Mouse (Mus musculus): ENCODE results near the gene Ocln. TPM values are rescaled to one million over a fixed set of nuclear protein-coding genes. Genes with fewer than 3 reads are reported as not detected.

Gene Ocln
- polyA plus RNA-seq, 1 experiment = not detected

DNA sequence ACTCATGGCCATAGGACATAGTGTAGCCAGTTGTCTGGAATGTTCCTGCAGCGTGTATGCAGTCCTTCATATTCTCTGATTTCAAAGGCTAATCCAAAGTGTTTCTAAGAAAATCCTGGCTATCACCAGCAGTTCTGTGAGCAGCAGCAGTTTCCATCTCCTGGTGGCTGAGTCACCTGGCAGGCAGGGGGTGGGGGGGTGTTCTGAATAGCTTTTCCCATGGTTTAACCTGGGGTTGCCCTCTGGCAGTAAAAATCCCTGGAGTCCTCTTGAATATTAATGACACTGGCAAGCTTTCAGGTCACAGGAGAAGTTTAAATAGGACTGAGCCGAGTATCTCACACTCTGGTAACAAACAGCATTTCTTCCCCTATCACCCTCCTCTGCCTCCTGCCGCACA is 29.2 kb upstream of the Ocln start:
- Histone ChIP-seq H3K9me3 (ENCODE audit: control insufficient read depth, low read length) (no peaks in the 10 kb centered on the region), H3K4me1 (ENCODE audit: control insufficient read depth) (no peaks in the 10 kb centered on the region), H3K36me3 (ENCODE audit: control insufficient read depth) (no peaks in the 10 kb centered on the region), H3K4me3 (replicated peaks) (no peak overlapping the region), H3K27me3 (ENCODE audit: control insufficient read depth) (no peaks in the 10 kb centered on the region)
- TF ChIP-seq TAL1 (IDR thresholded peaks at IDR 0.05; ENCODE audit: low read length) = no peak
- TF ChIP-seq GATA1 (IDR thresholded peaks at IDR 0.05; ENCODE audit: low read length) = no peak

- no peak overlapping the region for H3K4me3 ChIP-seq (replicated peaks)
- H3K27me3 ChIP-seq (ENCODE audit: control insufficient read depth) = no peaks in the 10 kb centered on the region
- no peaks in the 10 kb centered on the region for H3K4me1 ChIP-seq (ENCODE audit: control insufficient read depth)
- no peaks in the 10 kb centered on the region for H3K9me3 ChIP-seq (ENCODE audit: control insufficient read depth, low read length)
- no peaks in the 10 kb centered on the region for H3K36me3 ChIP-seq (ENCODE audit: control insufficient read depth)
- TF ChIP-seq GATA1 (IDR thresholded peaks at IDR 0.05; ENCODE audit: low read length) (no peak), TAL1 (IDR thresholded peaks at IDR 0.05; ENCODE audit: low read length) (no peak)
Observed at GRCm38 (mm10) chr13:100579951-100580350, 27.4 kb upstream of the Ocln start.

DNA sequence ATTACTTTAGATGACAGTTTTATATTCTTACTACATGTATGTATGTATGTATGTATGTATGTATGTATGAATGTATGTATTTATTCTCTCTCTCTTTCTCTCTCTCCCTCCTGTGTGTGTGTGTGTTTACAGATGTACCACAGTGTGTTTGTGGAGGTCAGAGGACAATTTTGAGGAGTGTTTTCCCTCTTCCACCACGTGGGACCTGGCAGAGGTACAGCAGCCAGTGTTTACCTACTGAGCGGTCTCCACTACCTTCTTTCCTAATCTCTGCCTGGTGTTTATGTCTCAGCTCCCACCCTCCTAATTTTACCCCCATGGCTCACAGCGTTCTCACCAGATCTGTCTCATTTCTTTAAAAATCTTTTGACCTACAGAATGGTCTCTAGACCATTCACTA is 26.7 kb upstream of the Ocln start:
- no peak for TF ChIP-seq GATA1 (IDR thresholded peaks at IDR 0.05; ENCODE audit: low read length)
- TF ChIP-seq TAL1 (IDR thresholded peaks at IDR 0.05; ENCODE audit: low read length) = no peak
- Histone ChIP-seq H3K36me3 (ENCODE audit: control insufficient read depth) (no peaks in the 10 kb centered on the region), H3K4me1 (ENCODE audit: control insufficient read depth) (no peaks in the 10 kb centered on the region), H3K9me3 (ENCODE audit: control insufficient read depth, low read length) (no peaks in the 10 kb centered on the region), H3K4me3 (replicated peaks) (no peak overlapping the region), H3K27me3 (ENCODE audit: control insufficient read depth) (no peaks in the 10 kb centered on the region)

DNA sequence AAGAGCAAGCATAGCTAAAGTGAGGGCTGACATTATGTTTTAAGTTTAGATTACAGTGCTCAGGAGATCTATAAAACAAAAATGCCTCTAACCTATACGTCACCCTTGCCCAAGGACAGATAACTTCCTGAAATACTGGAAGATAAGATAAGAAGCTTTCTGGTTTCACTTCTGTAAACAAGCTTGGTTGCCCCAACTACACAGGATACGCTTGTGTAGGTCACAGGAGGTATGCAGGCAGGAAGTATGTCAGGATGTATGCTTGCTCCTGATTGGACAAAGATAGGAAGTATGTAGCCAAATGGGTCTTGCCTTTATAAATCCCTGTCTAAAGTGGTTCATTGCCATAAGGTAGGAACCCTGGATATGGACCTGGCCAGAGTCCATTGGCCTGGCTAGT is 23.4 kb upstream of the Ocln start:
- H3K27me3 ChIP-seq (ENCODE audit: control insufficient read depth) = no peaks in the 10 kb centered on the region
- no peaks in the 10 kb centered on the region for H3K36me3 ChIP-seq (ENCODE audit: control insufficient read depth)
- H3K9me3 ChIP-seq (ENCODE audit: control insufficient read depth, low read length) = no peaks in the 10 kb centered on the region; the same call in 1 of the 2 replicates
- H3K4me1 ChIP-seq (ENCODE audit: control insufficient read depth) = no peaks in the 10 kb centered on the region
- no peak for TF ChIP-seq TAL1 (IDR thresholded peaks at IDR 0.05; ENCODE audit: low read length)
- H3K4me3 ChIP-seq (replicated peaks) = no peak overlapping the region

DNA sequence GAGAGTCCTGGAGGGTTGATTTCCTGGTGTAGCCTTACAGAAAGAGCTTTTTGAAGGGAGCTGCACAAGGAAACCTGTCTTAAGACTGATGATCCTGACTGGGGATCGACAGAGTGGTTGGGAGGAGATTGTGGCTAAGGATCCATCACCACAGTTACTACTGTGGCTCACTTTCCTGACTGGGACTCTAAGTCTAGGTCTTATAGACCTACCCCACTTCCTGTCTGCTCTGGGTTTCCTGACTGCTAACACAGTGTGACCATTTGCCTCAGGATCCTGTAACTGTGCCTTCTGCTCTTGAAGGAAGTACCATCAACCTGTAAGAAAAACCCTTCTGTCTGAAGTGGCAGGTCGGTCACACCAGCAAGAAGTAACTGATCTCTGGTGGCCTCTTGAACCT is 18.2 kb upstream of the Ocln start:
- H3K27me3 ChIP-seq (ENCODE audit: control insufficient read depth) = no peaks in the 10 kb centered on the region
- no peaks in the 10 kb centered on the region for H3K4me1 ChIP-seq (ENCODE audit: control insufficient read depth)
- TF ChIP-seq GATA1 (IDR thresholded peaks at IDR 0.05; ENCODE audit: low read length) = no peak
- TF ChIP-seq TAL1 (IDR thresholded peaks at IDR 0.05; ENCODE audit: low read length) = no peak
- H3K9me3 ChIP-seq (ENCODE audit: control insufficient read depth, low read length) = no peaks in the 10 kb centered on the region; the same call in 1 of the 2 replicates
- H3K36me3 ChIP-seq (ENCODE audit: control insufficient read depth) = no peaks in the 10 kb centered on the region
- H3K4me3 ChIP-seq (replicated peaks) = no peak overlapping the region

- Histone ChIP-seq H3K4me1 (ENCODE audit: control insufficient read depth) (no peaks in the 10 kb centered on the region), H3K9me3 (ENCODE audit: control insufficient read depth, low read length) (no peaks in the 10 kb centered on the region), H3K27me3 (ENCODE audit: control insufficient read depth) (no peaks in the 10 kb centered on the region; the same call in 1 of the 2 replicates), H3K36me3 (ENCODE audit: control insufficient read depth) (no peaks in the 10 kb centered on the region), H3K4me3 (replicated peaks) (no peak overlapping the region)
- TF ChIP-seq TAL1 (IDR thresholded peaks at IDR 0.05; ENCODE audit: low read length) (no peak), GATA1 (IDR thresholded peaks at IDR 0.05; ENCODE audit: low read length) (no peak)
Observed at GRCm38 (mm10) chr13:100568359-100568758, 15.8 kb upstream of the Ocln start.

- TF ChIP-seq TAL1 (IDR thresholded peaks at IDR 0.05; ENCODE audit: low read length) (no peak), GATA1 (IDR thresholded peaks at IDR 0.05; ENCODE audit: low read length) (no peak)
- H3K4me3 ChIP-seq (replicated peaks) = no peak overlapping the region
- H3K27me3 ChIP-seq (ENCODE audit: control insufficient read depth) = peaks cover 6% of the 10 kb centered on the region; the same call in 1 of the 2 replicates
- H3K4me1 ChIP-seq (ENCODE audit: control insufficient read depth) = no peaks in the 10 kb centered on the region
- no peaks in the 10 kb centered on the region for H3K36me3 ChIP-seq (ENCODE audit: control insufficient read depth)
- no peaks in the 10 kb centered on the region for H3K9me3 ChIP-seq (ENCODE audit: control insufficient read depth, low read length)
Observed at GRCm38 (mm10) chr13:100559449-100559848, 6.9 kb upstream of the Ocln start.

- Histone ChIP-seq H3K27me3 (ENCODE audit: control insufficient read depth) (peaks cover 30% of the 10 kb centered on the region), H3K4me1 (ENCODE audit: control insufficient read depth) (peaks cover 7% of the 10 kb centered on the region), H3K9me3 (ENCODE audit: control insufficient read depth, low read length) (no peaks in the 10 kb centered on the region; the same call in 1 of the 2 replicates), H3K36me3 (ENCODE audit: control insufficient read depth) (no peaks in the 10 kb centered on the region), H3K4me3 (replicated peaks) (no peak overlapping the region)
- TF ChIP-seq GATA1 (IDR thresholded peaks at IDR 0.05; ENCODE audit: low read length) (no peak), TAL1 (IDR thresholded peaks at IDR 0.05; ENCODE audit: low read length) (no peak)
Observed at GRCm38 (mm10) chr13:100557011-100557410, 4.5 kb upstream of the Ocln start.

GRCm38 (mm10) chr13:100553042-100553437 is 522 bp upstream of the Ocln start:
- no peak for TF ChIP-seq TAL1 (IDR thresholded peaks at IDR 0.05; ENCODE audit: low read length)
- TF ChIP-seq GATA1 (IDR thresholded peaks at IDR 0.05; ENCODE audit: low read length) = no peak
- Histone ChIP-seq H3K9me3 (ENCODE audit: control insufficient read depth, low read length) (no peaks in the 10 kb centered on the region; the same call in 1 of the 2 replicates), H3K36me3 (ENCODE audit: control insufficient read depth) (no peaks in the 10 kb centered on the region), H3K27me3 (ENCODE audit: control insufficient read depth) (peaks cover 55% of the 10 kb centered on the region), H3K4me1 (ENCODE audit: control insufficient read depth) (peaks cover 7% of the 10 kb centered on the region), H3K4me3 (replicated peaks) (peak overlapping the region; percentile 60)

DNA sequence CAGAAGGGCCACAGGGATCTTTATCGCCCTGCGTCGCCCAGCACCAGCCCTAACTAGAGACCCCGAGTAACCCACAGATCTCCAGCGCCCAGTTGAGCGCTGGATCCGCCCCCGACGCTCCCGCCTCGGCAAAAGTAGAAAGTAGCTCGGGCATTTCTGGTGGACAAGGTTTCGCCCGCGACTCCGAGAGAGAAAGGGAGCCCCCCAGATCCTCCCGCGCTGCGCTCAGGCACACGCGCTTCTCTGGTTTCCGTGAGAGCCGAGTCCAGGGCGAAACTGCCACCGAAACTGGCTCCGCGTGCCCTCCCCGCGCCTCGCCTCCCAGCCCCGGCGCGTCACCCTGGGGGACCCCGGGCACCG is 529 bp downstream of the Ocln start:
- no peaks in the 10 kb centered on the region; the same call in 1 of the 2 replicates for H3K9me3 ChIP-seq (ENCODE audit: control insufficient read depth, low read length)
- peaks cover 7% of the 10 kb centered on the region for H3K4me1 ChIP-seq (ENCODE audit: control insufficient read depth)
- peak overlapping the region; percentile 60 for H3K4me3 ChIP-seq (replicated peaks)
- peaks cover 55% of the 10 kb centered on the region for H3K27me3 ChIP-seq (ENCODE audit: control insufficient read depth)
- TF ChIP-seq TAL1 (IDR thresholded peaks at IDR 0.05; ENCODE audit: low read length) (no peak), GATA1 (IDR thresholded peaks at IDR 0.05; ENCODE audit: low read length) (no peak)
- H3K36me3 ChIP-seq (ENCODE audit: control insufficient read depth) = no peaks in the 10 kb centered on the region

Data from erythroblast, embryonic 14.5 days (primary cell).